Mouse (Mus musculus) hematopoietic stem cell, adult 5-6 weeks (primary cell): ENCODE measurements around the gene Art2b. TPM values are rescaled to one million over a fixed set of nuclear protein-coding genes. Genes with fewer than 3 reads are reported as not detected.
A peak's percentile ranks its signal among the peaks of the same experiment; 100 is the strongest.
"Not testable (repeated sequence)": the region's sequence is repeated elsewhere in the genome, so short reads cannot be mapped to it uniquely, and the experiment has no call there.

Source experiments
- ATAC-seq, 2 experiments: fragments of 125-278 bp in 1 of 2; replicated peaks in 1 of 2; 2 replicates each; pipeline ENCODE4 v1.8.0; 2016 to 2017; ENCODE audit warnings: inconsistent platforms in 2 of 2, mild to moderate bottlenecking in 2 of 2, moderate number of reproducible peaks in 2 of 2, low read depth in 1 of 2, moderate TSS enrichment in 1 of 2; ENCODE audit not compliant: low FRiP score in 2 of 2, poor library complexity in 2 of 2, severe bottlenecking in 2 of 2, insufficient read depth in 1 of 2, low TSS enrichment in 1 of 2
- total RNA-seq: library from RNA; stranded (forward); fragments of 172-1452, 232-1000 nt; gene quantifications from 2 replicates; pipeline ENCODE4 v1.2.3, GENCODE M21; 2017

Gene Art2b
- total RNA-seq, 1 experiment from 2014 or later, result 0.55 TPM

DNA sequence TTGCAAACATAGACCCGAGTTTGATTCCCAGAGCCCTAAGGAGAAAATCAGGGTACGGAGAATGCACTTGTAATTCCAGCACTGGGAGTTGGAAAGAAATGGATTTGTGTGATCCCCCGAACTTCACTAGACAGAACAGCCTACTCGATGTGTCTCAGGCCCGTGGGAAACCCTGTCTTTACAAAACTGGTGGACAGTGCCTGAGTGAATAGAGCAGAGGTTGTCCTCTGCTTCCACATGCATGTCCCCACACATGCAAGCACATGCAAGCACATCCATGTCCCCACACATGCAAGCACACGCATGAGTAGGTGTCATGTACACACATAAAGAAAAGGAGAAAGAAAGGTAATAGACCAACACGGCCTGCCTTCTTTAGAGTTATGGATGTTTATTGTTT is 3.4 kb downstream of the Art2b start:
- ATAC-seq, result no peak

DNA sequence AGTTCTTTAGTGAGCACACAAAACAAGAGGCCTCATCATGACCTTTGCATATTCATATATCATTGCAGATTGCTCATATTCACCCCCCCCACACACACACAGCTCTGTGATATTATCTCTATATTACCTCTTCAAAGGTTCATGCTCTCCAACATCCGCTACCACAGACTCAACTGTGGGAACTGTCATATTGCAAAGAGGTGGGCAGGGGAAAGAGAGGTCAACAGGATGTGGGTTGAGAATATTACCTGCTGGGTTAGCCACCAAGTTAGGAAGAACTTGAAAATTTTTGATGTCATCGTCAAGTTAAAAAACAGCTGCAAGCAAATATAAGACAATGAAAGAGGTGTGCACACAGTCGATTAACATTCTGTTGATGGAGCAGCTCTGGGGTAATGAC is 4.5 kb downstream of the Art2b start:
- not testable (repeated sequence) for ATAC-seq

GRCm38 (mm10) chr7:101574413-101574812 is 11.0 kb downstream of the Art2b start:
- ATAC-seq, result no peak

- ATAC-seq, result not testable (repeated sequence)
Observed at GRCm38 (mm10) chr7:101573636-101574035, 11.8 kb downstream of the Art2b start.

DNA sequence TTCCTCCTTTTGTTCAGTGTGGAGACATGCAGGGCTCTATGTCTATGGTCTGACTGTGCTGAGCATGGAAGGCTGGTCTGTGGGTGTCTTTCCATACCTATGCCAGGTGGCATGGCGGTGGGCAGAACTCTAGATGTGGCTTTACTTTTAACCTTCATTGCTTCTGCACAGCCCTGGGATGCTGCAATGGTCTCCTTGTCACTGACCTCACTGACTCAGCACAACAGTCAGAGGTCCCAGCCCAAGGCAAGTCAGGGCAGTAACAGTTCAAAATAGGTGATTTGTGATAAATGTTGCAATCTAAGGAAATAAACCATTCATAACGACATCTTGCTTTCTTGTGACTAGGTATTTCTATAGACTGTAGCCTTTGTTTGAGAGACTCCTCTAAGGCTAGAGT is 21.3 kb downstream of the Art2b start:
- no peak for ATAC-seq

DNA sequence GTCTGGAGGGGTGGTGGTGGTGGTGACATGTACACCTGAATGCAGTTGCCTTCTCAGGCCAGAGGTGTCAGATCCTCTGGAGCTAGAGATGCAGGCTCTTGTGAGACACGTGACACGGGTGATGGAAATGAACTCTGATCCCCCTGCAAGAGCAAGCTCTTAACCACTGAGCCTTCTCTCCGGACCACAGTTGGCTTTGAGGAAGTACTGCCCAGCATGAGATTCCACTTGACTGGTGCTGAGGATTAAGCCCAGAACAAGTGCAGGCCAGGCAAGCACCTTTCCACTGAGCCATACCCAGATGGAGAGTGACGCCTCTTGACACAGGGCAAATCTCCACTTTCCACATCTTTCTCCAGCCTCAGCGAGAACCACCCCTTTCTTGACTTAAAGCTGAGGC is 26.0 kb downstream of the Art2b start:
- not testable (repeated sequence) for ATAC-seq

GRCm38 (mm10) chr7:101557391-101557790 is 28.0 kb downstream of the Art2b start:
- ATAC-seq, result no peak

DNA sequence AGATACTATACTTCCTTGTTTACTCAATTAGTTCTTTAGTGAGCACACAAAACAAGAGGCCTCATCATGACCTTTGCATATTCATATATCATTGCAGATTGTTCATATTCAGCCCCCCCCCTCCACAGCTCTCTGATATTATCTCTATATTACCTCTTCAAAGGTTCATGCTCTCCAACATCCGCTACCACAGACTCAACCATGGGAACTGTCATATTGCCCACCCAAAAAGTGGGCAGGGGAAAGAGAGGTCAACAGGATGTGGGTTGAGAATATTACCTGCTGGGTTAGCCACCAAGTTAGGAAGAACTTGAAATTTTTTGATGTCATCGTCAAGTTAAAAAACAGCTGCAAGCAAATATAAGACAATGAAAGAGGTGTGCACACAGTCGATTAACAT is 29.9 kb downstream of the Art2b start:
- ATAC-seq, result not testable (repeated sequence)

GRCm38 (mm10) chr7:101551530-101551929 is 33.9 kb downstream of the Art2b start:
- ATAC-seq, result 0 out of 4 replicates have a peak, but pooled peaks of 1 of the 2 experiments have one; percentile 15

- ATAC-seq, result no peak; a peak in 1 of 4 replicates
Observed at GRCm38 (mm10) chr7:101550686-101551485, 34.5 kb downstream of the Art2b start.

DNA sequence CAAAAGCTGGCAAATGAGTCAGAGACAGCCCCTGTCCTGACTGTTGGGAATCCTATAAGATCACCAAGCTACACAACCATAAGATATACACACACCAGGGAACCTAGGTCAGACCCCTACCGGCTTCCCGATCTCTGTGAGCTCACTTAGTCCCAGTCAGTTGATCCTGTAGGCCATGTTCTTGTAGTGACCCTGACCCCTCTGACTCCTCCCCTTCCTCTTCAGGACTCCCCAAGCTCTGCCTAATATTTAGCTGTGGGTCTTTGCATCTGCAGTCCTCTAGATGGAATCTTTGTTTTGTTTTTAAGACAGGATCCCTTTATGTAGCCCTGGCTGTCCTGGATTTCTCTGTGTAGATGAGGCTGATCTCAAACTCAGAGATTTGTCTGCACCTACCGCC is 36.1 kb downstream of the Art2b start:
- no peak for ATAC-seq

DNA sequence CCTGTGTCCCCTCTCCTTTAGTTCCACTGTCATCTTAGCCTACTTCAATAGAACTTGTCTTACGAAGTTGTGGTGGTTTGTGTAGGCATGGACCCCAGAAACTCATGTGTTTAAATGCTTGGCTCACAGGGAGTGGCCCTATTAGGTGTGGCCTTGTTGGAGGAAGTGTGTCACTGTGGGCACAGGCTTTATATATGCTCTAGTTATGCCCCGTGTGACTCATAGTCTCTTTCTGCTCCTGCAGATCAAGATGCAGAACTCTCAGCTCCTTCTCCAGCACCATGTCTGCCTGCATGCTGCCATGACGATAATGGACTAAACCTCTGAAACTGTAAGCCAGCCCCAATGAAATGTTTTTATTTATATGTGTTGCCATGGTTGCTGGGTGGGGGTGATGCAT is 37.7 kb downstream of the Art2b start:
- no peak for ATAC-seq

DNA sequence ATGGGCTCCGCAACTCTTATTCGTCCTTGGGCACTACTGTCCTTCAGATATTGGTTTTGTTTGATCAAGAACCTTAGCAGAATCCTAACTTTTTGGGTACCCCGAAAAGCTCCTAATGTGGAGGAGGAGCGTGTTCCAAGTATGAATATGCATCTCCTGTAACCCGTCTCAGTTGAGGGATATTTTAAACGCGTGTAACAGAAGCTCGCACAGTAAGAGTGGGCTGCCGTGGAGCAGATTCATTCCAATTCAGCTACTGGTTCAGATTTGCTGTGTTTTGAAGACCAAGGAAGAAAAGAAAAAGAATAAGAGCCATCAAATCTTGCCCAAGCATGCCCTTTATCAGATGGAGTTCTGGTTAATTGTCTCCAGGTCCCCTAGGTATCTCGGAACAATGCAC is 43.7 kb downstream of the Art2b start:
- no peak for ATAC-seq

- peak; percentile 46 to 56; a peak in 1 of 4 replicates for ATAC-seq
Observed at GRCm38 (mm10) chr7:101541132-101541531, 44.3 kb downstream of the Art2b start.

GRCm38 (mm10) chr7:101540684-101541083 is 44.7 kb downstream of the Art2b start:
- peak; percentile 71 to 77 for ATAC-seq

DNA sequence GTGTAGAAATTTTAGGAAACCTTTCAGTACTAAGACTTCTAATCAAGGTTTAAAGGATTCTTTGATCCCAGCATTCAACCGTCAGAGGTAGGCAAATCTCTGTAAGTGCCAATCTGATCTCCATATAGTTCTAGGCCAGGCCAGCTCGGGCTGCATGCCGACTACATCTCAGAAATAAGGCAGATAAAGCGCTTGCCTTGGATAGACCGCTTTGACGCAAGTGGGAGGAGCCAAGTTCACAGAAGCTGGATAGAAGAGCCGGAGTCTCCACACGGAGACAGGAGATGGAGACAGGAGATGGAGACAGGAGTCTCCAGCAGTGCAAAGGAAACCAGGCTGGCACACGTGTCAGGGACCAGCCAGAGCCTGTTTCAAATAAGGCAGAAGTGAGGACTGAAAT is 45.6 kb downstream of the Art2b start:
- no peak for ATAC-seq

DNA sequence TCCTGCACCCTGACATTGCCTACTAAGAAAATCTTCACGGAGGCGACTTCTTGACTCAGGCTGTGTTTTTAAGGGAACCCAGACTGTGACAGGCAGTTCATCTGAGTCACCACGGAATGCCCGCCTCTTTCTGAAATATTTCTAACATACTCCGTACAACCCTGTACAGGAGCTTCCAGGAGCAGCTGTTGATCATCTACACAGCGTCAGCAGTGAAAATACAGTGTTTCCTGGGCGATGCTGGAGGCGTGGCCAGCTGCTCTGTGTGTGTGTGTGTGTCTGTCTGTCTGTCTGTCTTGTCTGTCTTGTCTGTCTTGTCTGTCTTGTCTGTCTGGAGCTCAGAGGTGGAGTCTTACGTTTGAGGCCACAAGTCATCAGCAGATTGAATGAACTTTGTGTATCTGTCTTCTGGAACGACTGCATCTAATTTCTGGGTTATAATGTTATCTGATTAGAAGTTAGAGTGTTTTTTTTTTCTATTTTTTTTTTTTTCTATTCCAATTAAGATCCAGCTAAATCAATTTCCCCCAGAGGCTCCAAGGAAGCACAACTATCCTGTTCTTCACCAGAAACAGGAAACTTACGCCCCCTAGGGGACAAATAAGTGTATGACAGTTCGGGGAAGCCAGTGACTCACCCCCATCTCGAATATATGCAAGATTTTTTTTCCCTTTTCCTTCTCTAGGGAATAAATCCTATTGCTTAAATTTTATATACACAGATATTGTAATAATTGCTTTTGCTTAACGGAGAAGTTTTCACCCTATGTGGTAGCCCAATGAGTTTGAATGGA is 47.1 kb downstream of the Art2b start:
- peak in 1 of 2 experiments; percentile 33; a peak in 2 of 4 replicates for ATAC-seq

GRCm38 (mm10) chr7:101537541-101537940 is 47.9 kb downstream of the Art2b start:
- 0 out of 4 replicates have a peak, but pooled peaks have one; percentile 15 to 31 for ATAC-seq
